16 mouse cellular contexts compared by ENCODE assay signal in the genomic region with DNA sequence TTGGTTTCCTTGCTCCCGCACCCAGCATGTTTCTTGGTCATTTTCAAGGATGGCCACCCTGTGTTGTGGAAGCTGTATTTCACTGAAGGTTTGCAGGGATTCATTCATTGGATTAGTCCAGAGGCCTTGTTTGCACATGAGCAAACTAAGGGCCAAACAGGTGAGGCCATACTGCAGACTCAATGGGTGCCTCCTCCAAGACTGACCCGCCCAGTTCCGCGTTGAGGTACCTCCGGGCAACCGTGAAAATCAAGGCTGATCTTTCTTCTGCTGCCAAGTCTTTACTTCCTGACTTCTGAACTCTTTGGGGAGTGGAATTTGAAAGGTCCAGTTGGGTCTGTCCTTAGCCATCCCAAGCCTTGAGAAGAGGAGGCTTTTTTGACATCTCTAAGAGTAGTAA. TPM values are rescaled to one million over a fixed set of nuclear protein-coding genes. Genes with fewer than 3 reads are reported as not detected.
DNase-seq lines count a peak whose midpoint lies in the region; ATAC-seq and TF ChIP-seq lines count a peak whose summit lies in the region.
"Had no signal": no experiment of that assay in that cellular context is flagged by ENCODE, and none has a peak within 500 bp of the region (broad histone marks: within the 10 kb centered on the region; RNA-seq: fewer than 3 reads in every experiment).

No protein-coding gene starts in this region.

- no peak for ATAC-seq in heart, embryonic 15.5 days (replicated peaks; ENCODE audit: insufficient number of reproducible peaks, insufficient read depth, low FRiP score, low read depth)
- ATAC-seq in lung, postnatal 0 days, result no peak; the same call in 1 of the 2 replicates
- ATAC-seq in kidney, embryonic 16.5 days (ENCODE audit: low FRiP score, low TSS enrichment), result no peak
- ATAC-seq in stomach, embryonic 14.5 days (ENCODE audit: insufficient number of reproducible peaks, insufficient read depth, low FRiP score, low read depth), result no peak
- ATAC-seq in activated CD4-positive, CD25-positive, alpha-beta regulatory T cell, adult 4 months, result no peak
- ATAC-seq: forebrain, embryonic 16.5 days had no signal

- no peak overlapping the region for H3K4me3 ChIP-seq in heart, embryonic 15.5 days
- no peak overlapping the region for H3K4me3 ChIP-seq in lung, postnatal 0 days (ENCODE audit: low read depth, low read length)
- H3K4me3 ChIP-seq in kidney, embryonic 16.5 days (ENCODE audit: low read length), result no peak overlapping the region
- no peak overlapping the region for H3K4me3 ChIP-seq in stomach, embryonic 14.5 days (ENCODE audit: low read depth, low read length)
- H3K4me3 ChIP-seq: embryonic facial prominence, embryonic 12.5 days; limb, embryonic 15.5 days had no signal

- no peaks in the 10 kb centered on the region for H3K27me3 ChIP-seq in heart, embryonic 15.5 days
- H3K27me3 ChIP-seq in lung, postnatal 0 days (replicated peaks; ENCODE audit: insufficient read depth, low read length), result no peaks in the 10 kb centered on the region
- H3K27me3 ChIP-seq in kidney, embryonic 16.5 days (ENCODE audit: insufficient read depth, low read length), result no peaks in the 10 kb centered on the region
- H3K27me3 ChIP-seq in stomach, embryonic 14.5 days (ENCODE audit: control insufficient read depth, insufficient read depth, low read length), result no peaks in the 10 kb centered on the region
- H3K27me3 ChIP-seq: embryonic facial prominence, embryonic 12.5 days had no signal

- no peak overlapping the region for H3K4me2 ChIP-seq in heart, embryonic 15.5 days
- H3K4me2 ChIP-seq in lung, postnatal 0 days (replicated peaks; ENCODE audit: low read depth, low read length), result no peak overlapping the region
- H3K4me2 ChIP-seq in kidney, embryonic 16.5 days (replicated peaks; ENCODE audit: low read depth, low read length), result no peak overlapping the region; the same call in 1 of the 2 replicates
- H3K4me2 ChIP-seq in stomach, embryonic 14.5 days (replicated peaks; ENCODE audit: low read depth, low read length), result no peak overlapping the region
- H3K4me2 ChIP-seq: embryonic facial prominence, embryonic 12.5 days; limb, embryonic 15.5 days; midbrain, embryonic 11.5 days had no signal

- no peak for TF ChIP-seq CTCF in lung, postnatal 0 days (IDR thresholded peaks at IDR 0.05)

- peak overlapping the region; percentile 73 for H3K27ac ChIP-seq in heart, embryonic 15.5 days
- H3K27ac ChIP-seq in lung, postnatal 0 days (ENCODE audit: low read length), result no peak overlapping the region
- peak overlapping the region; percentile 77 for H3K27ac ChIP-seq in kidney, embryonic 16.5 days (ENCODE audit: low read length)
- peak overlapping the region; percentile 91 for H3K27ac ChIP-seq in stomach, embryonic 14.5 days (ENCODE audit: low read length)
- H3K27ac ChIP-seq: limb, embryonic 15.5 days had no signal

- H3K4me1 ChIP-seq in heart, embryonic 15.5 days (replicated peaks), result peaks cover 71% of the 10 kb centered on the region
- peaks cover 4% of the 10 kb centered on the region; the same call in 1 of the 2 replicates for H3K4me1 ChIP-seq in lung, postnatal 0 days (ENCODE audit: insufficient read depth, low read depth, low read length)
- H3K4me1 ChIP-seq in kidney, embryonic 16.5 days (ENCODE audit: insufficient read depth, low read length), result peaks cover 66% of the 10 kb centered on the region
- peaks cover 71% of the 10 kb centered on the region for H3K4me1 ChIP-seq in stomach, embryonic 14.5 days (ENCODE audit: control insufficient read depth, insufficient read depth, low read length)

- H3K9me3 ChIP-seq in heart, embryonic 15.5 days (replicated peaks), result no peaks in the 10 kb centered on the region
- H3K9me3 ChIP-seq in lung, postnatal 0 days (ENCODE audit: low read length), result no peaks in the 10 kb centered on the region
- no peaks in the 10 kb centered on the region for H3K9me3 ChIP-seq in kidney, embryonic 16.5 days (ENCODE audit: low read length)
- H3K9me3 ChIP-seq in stomach, embryonic 14.5 days (ENCODE audit: control insufficient read depth, low read depth, low read length), result no peaks in the 10 kb centered on the region
- H3K9me3 ChIP-seq: embryonic facial prominence, embryonic 12.5 days; limb, embryonic 15.5 days had no signal

- TF ChIP-seq EP300 in lung, postnatal 0 days (IDR thresholded peaks at IDR 0.05), result no peak

- DNase-seq in heart, postnatal 36 days, result no peak
- DNase-seq in lung, postnatal 0 days (ENCODE audit: low spot score), result peak; percentile 60
- no peak for DNase-seq in lung, postnatal 25 days (ENCODE audit: low spot score)
- no peak for DNase-seq in cerebellum, adult 8-10 months
- DNase-seq: adrenal gland, postnatal 10 days; cerebellum, adult 9-10 months; layer of hippocampus, postnatal 36 days had no signal

- intact Hi-C loops in heart, postnatal 36 days (cut with DNase I), result no loop called here

- no peaks in the 10 kb centered on the region for H3K36me3 ChIP-seq in heart, embryonic 15.5 days
- no peaks in the 10 kb centered on the region for H3K36me3 ChIP-seq in lung, postnatal 0 days (ENCODE audit: insufficient read depth, low read length)
- no peaks in the 10 kb centered on the region for H3K36me3 ChIP-seq in kidney, embryonic 16.5 days (ENCODE audit: insufficient read depth, low read length)
- H3K36me3 ChIP-seq in stomach, embryonic 14.5 days (ENCODE audit: control insufficient read depth, insufficient read depth, low read length), result peaks cover 3% of the 10 kb centered on the region; the same call in 1 of the 2 replicates
- H3K36me3 ChIP-seq: embryonic facial prominence, embryonic 12.5 days; limb, embryonic 15.5 days had no signal

- 68% methylated on average over 6 of the region's 6 CpGs for WGBS in heart, embryonic 15.5 days
- WGBS in lung, postnatal 0 days, result 47% methylated on average over 6 of the region's 6 CpGs
- 63% methylated on average over 6 of the region's 6 CpGs for WGBS in kidney, embryonic 16.5 days
- 62% methylated on average over 6 of the region's 6 CpGs for WGBS in stomach, embryonic 14.5 days

- H3K9ac ChIP-seq in heart, embryonic 15.5 days, result no peak overlapping the region
- H3K9ac ChIP-seq in lung, postnatal 0 days (replicated peaks; ENCODE audit: low read depth), result no peak overlapping the region
- no peak overlapping the region for H3K9ac ChIP-seq in kidney, embryonic 16.5 days (replicated peaks; ENCODE audit: low read length)
- H3K9ac ChIP-seq in stomach, embryonic 14.5 days (replicated peaks; ENCODE audit: low read depth, low read length), result no peak overlapping the region
- H3K9ac ChIP-seq: embryonic facial prominence, embryonic 12.5 days; limb, embryonic 15.5 days had no signal

RNA-seq across cellular contexts. Expression of a gene that starts 55.4 kb away (rescaled TPM):
- 0.42 TPM in 1 of 2 replicates, not detected in the other for polyA plus RNA-seq in heart, embryonic 15.5 days (2015; fragmentation: Nextera tagmentation; extraction: Ambion mirVana)
- not detected for total RNA-seq in heart, postnatal 36 days (2021)
- 0.26 and 1.2 TPM in 2 replicates for polyA plus RNA-seq in lung, postnatal 0 days (2015; fragmentation: Nextera tagmentation; extraction: Ambion mirVana)
- polyA plus RNA-seq in kidney, embryonic 16.5 days (2015; fragmentation: Nextera tagmentation; extraction: Ambion mirVana), result 7.9 and 8.0 TPM in 2 replicates
- polyA plus RNA-seq in stomach, embryonic 14.5 days (2014; fragmentation: Nextera tagmentation; extraction: Ambion mirVana), result 1.5 and 2.8 TPM in 2 replicates
- not detected for polyA plus RNA-seq in activated CD4-positive, CD25-positive, alpha-beta regulatory T cell, adult 4 months (2017; shearing (Covaris generic))
- total RNA-seq: layer of hippocampus, postnatal 36 days had no signal
- polyA plus RNA-seq: embryonic facial prominence, embryonic 12.5 days; forebrain, embryonic 16.5 days; limb, embryonic 15.5 days; midbrain, embryonic 11.5 days; neural tube, embryonic 14.5 days had no signal
